Mouse (Mus musculus) spleen, adult 2 months (tissue): ENCODE results near the gene Sec16a.

Experiments
- CTCF ChIP-seq: fragments of 200-500 bp; IDR thresholded peaks from 2 replicates; pipeline ENCODE4 v1.5.1; 2011; ENCODE audit warnings: mild to moderate bottlenecking, inconsistent platforms; ENCODE audit not compliant: insufficient read depth, insufficient read length, insufficient replicate concordance; ENCODE audit errors: extremely low read depth
- POLR2A ChIP-seq: fragments of 200-500 bp; IDR thresholded peaks from 2 replicates; pipeline ENCODE4 v1.6.1; 2011; ENCODE audit warnings: low read depth, low read length, inconsistent platforms

GRCm38 (mm10) chr2:26481724-26482495 is 36.9 kb upstream of the Sec16a start:
- TF ChIP-seq CTCF (no peak), POLR2A (no peak)
